Mouse (Mus musculus) natural killer cell, adult 2 months (primary cell): ENCODE measurements at regions not wholly inside any gene's neighbourhood (a gene's known extent, or its start where the extent isn't known, plus 50 kb on each side); places are given as distances from the start of the nearest gene placed in this dataset.

ENCODE experiments used
- DNase-seq, 2 experiments: peaks; one replicate each; pipeline ENCODE4 v3.0.0; 2022; ENCODE audit warnings: low spot score in 2 of 2

- DNase-seq: no peak
These were observed 51.2 kb upstream of the Pitx1 start for GRCm38 (mm10) chr13:55887099-55887736.
